Mouse (Mus musculus) stomach, embryonic 14.5 days (tissue): ENCODE data around the gene Chid1. TPM values are rescaled to one million over a fixed set of nuclear protein-coding genes. Genes with fewer than 3 reads are reported as not detected.

ENCODE experiments used
- ATAC-seq: fragments of 200-750 bp; cut with Nextera tagmentation; 2 replicates; pipeline ENCODE4 v1.8.0; 2017; ENCODE audit warnings: low read depth, moderate TSS enrichment; ENCODE audit not compliant: insufficient number of reproducible peaks, insufficient read depth, low FRiP score
- H3K27ac ChIP-seq: fragments of 300-500 bp; sonication (generic); 2 replicates; pipeline ENCODE4 v1.5.1; 2014; ENCODE audit warnings: mild to moderate bottlenecking, low read length, moderate library complexity, mixed read lengths
- H3K27me3 ChIP-seq: fragments of 300-500 bp; sonication (generic); 2 replicates; pipeline ENCODE4 v1.6.1; 2014; ENCODE audit warnings: low read length, control low read depth, mixed read lengths; ENCODE audit not compliant: control insufficient read depth, insufficient read depth
- H3K36me3 ChIP-seq: fragments of 300-500 bp; sonication (generic); 2 replicates; pipeline ENCODE4 v1.6.1; 2014; ENCODE audit warnings: mild to moderate bottlenecking, control low read depth, low read length, moderate library complexity, mixed read lengths; ENCODE audit not compliant: control insufficient read depth, insufficient read depth
- H3K4me1 ChIP-seq: fragments of 300-500 bp; sonication (generic); 2 replicates; pipeline ENCODE4 v1.6.1; 2014; ENCODE audit warnings: low read length, control low read depth, mixed read lengths; ENCODE audit not compliant: control insufficient read depth, insufficient read depth
- H3K4me2 ChIP-seq: fragments of 300-500 bp; sonication (generic); replicated peaks from 2 replicates; pipeline ENCODE4 v1.6.1; 2014; ENCODE audit warnings: low read depth, low read length, control low read depth
- H3K4me3 ChIP-seq: fragments of 300-500 bp; sonication (generic); 2 replicates; pipeline ENCODE4 v1.5.1; 2014; ENCODE audit warnings: low read depth, low read length, control low read depth
- H3K9ac ChIP-seq: fragments of 300-500 bp; sonication (generic); replicated peaks from 2 replicates; pipeline ENCODE4 v1.6.1; 2014; ENCODE audit warnings: low read depth, mild to moderate bottlenecking, control low read depth, low read length, moderate library complexity, mixed read lengths
- H3K9me3 ChIP-seq: fragments of 300-500 bp; sonication (generic); 2 replicates; pipeline ENCODE4 v1.6.1; 2016; ENCODE audit warnings: low read depth, low read length, control low read depth; ENCODE audit not compliant: control insufficient read depth
- WGBS: fragments of 180-500 bp; shearing (Covaris S2); extraction: QIAGEN DNeasy Blood & Tissue Kit; methylation state at CpG from one replicate; pipeline ENCODE4 v1.1.7; 2014; 5-methylcytosine and 5-hydroxymethylcytosine counted together
- polyA plus RNA-seq: library from polyadenylated mRNA; unstranded; fragments of >200 nt; fragmentation: Nextera tagmentation; extraction: Ambion mirVana; gene quantifications from 2 replicates; pipeline ENCODE4 v1.2.1, GENCODE M21; 2014

The Chid1 gene
- polyA plus RNA-seq, result 37.4 and 38.3 TPM in 2 replicates

- peak within 1 kb of the TSS; percentile 68 for H3K9ac ChIP-seq
- peak within 1 kb of the TSS; percentile 91 for H3K4me2 ChIP-seq
- no peaks in the 10 kb centered on the region for H3K27me3 ChIP-seq
- H3K36me3 ChIP-seq, result no peaks in the 10 kb centered on the region
- WGBS, result 2% methylated on average over 46 of the region's 46 CpGs
- peak; percentile 97 for ATAC-seq
- peaks cover 11% of the 10 kb centered on the region for H3K4me1 ChIP-seq
- peak within 1 kb of the TSS; percentile 72 for H3K4me3 ChIP-seq
- peak within 1 kb of the TSS; percentile 82 for H3K27ac ChIP-seq
- no peaks in the 10 kb centered on the region for H3K9me3 ChIP-seq
These were observed at the start of gene Chid1 for GRCm38 (mm10) chr7:141539556-141540311. Gene Chid1 (minus strand): TSS chr7:141539857.

- WGBS, result 77% methylated on average over 6 of the region's 6 CpGs
- Histone ChIP-seq H3K36me3 (peaks cover 21% of the 10 kb centered on the region), H3K4me2 (no peak overlapping the region), H3K27me3 (no peaks in the 10 kb centered on the region), H3K4me3 (no peak overlapping the region), H3K4me1 (no peaks in the 10 kb centered on the region), H3K27ac (no peak overlapping the region), H3K9me3 (no peaks in the 10 kb centered on the region), H3K9ac (no peak overlapping the region)
- no peak for ATAC-seq
These were observed 49.2 kb upstream of the Chid1 start for GRCm38 (mm10) chr7:141588890-141589289.

GRCm38 (mm10) chr7:141585881-141586280, 46.2 kb upstream of the Chid1 start:
- Histone ChIP-seq H3K9ac (no peak overlapping the region), H3K4me1 (no peaks in the 10 kb centered on the region), H3K27me3 (no peaks in the 10 kb centered on the region), H3K27ac (peak overlapping the region; percentile 33; the same call in 1 of the 2 replicates), H3K4me2 (no peak overlapping the region), H3K9me3 (no peaks in the 10 kb centered on the region), H3K4me3 (no peak overlapping the region), H3K36me3 (peaks cover 15% of the 10 kb centered on the region)
- ATAC-seq, result no peak
- WGBS, result 81% methylated on average over 1 of the region's 1 CpGs

- Histone ChIP-seq H3K9me3 (no peaks in the 10 kb centered on the region), H3K27me3 (no peaks in the 10 kb centered on the region), H3K27ac (no peak overlapping the region), H3K4me3 (no peak overlapping the region), H3K9ac (no peak overlapping the region), H3K36me3 (peaks cover 9% of the 10 kb centered on the region), H3K4me2 (no peak overlapping the region), H3K4me1 (no peaks in the 10 kb centered on the region)
- ATAC-seq, result peak; percentile 68; the same call in 1 of the 2 replicates
- WGBS, result 60% methylated on average over 4 of the region's 4 CpGs
These were observed 45.6 kb upstream of the Chid1 start for GRCm38 (mm10) chr7:141585288-141585687.

GRCm38 (mm10) chr7:141584048-141584841, 44.6 kb upstream of the Chid1 start:
- 0 out of 2 replicates have a peak, but pooled peaks cover 3% of the 10 kb centered on the region for H3K36me3 ChIP-seq
- H3K27me3 ChIP-seq, result no peaks in the 10 kb centered on the region
- no peak overlapping the region for H3K9ac ChIP-seq
- WGBS, result 89% methylated on average over 4 of the region's 5 CpGs
- H3K4me2 ChIP-seq, result no peak overlapping the region
- no peak overlapping the region for H3K4me3 ChIP-seq
- no peaks in the 10 kb centered on the region for H3K4me1 ChIP-seq
- H3K9me3 ChIP-seq, result no peaks in the 10 kb centered on the region
- H3K27ac ChIP-seq, result no peak overlapping the region
- no peak for ATAC-seq

GRCm38 (mm10) chr7:141581323-141581722, 41.7 kb upstream of the Chid1 start:
- Histone ChIP-seq H3K4me3 (no peak overlapping the region), H3K4me1 (no peaks in the 10 kb centered on the region), H3K27me3 (no peaks in the 10 kb centered on the region), H3K4me2 (no peak overlapping the region), H3K27ac (no peak overlapping the region), H3K36me3 (no peaks in the 10 kb centered on the region), H3K9ac (no peak overlapping the region), H3K9me3 (no peaks in the 10 kb centered on the region)
- WGBS, result 64% methylated on average over 7 of the region's 7 CpGs
- ATAC-seq, result no peak

GRCm38 (mm10) chr7:141578943-141579342, 39.3 kb upstream of the Chid1 start:
- Histone ChIP-seq H3K9ac (no peak overlapping the region), H3K27ac (no peak overlapping the region), H3K4me3 (no peak overlapping the region), H3K4me1 (no peaks in the 10 kb centered on the region), H3K36me3 (no peaks in the 10 kb centered on the region), H3K9me3 (no peaks in the 10 kb centered on the region), H3K4me2 (no peak overlapping the region), H3K27me3 (no peaks in the 10 kb centered on the region)
- 0 out of 2 replicates have a peak, but pooled peaks have one; percentile 28 for ATAC-seq
- 95% methylated on average over 2 of the region's 2 CpGs for WGBS

GRCm38 (mm10) chr7:141578511-141578910, 38.9 kb upstream of the Chid1 start:
- H3K9me3 ChIP-seq, result no peaks in the 10 kb centered on the region
- H3K36me3 ChIP-seq, result no peaks in the 10 kb centered on the region
- WGBS, result 91% methylated on average over 1 of the region's 1 CpGs
- H3K4me3 ChIP-seq, result no peak overlapping the region
- no peak overlapping the region for H3K4me2 ChIP-seq
- H3K27ac ChIP-seq, result no peak overlapping the region
- H3K4me1 ChIP-seq, result no peaks in the 10 kb centered on the region
- no peak for ATAC-seq
- H3K27me3 ChIP-seq, result no peaks in the 10 kb centered on the region
- no peak overlapping the region for H3K9ac ChIP-seq
